Mouse (Mus musculus) liver, embryonic 14.5 days (tissue): ENCODE data around the gene Hoxb1. TPM values are rescaled to one million over a fixed set of nuclear protein-coding genes. Genes with fewer than 3 reads are reported as not detected.

Experiments used
- ATAC-seq: fragments of 200-750 bp; cut with Nextera tagmentation; 2 replicates; pipeline ENCODE4 v1.8.0; 2017; ENCODE audit warnings: moderate number of reproducible peaks, mild to moderate bottlenecking, moderate library complexity; ENCODE audit not compliant: insufficient read depth
- DNase-seq, 3 experiments: peaks; one replicate each; pipeline ENCODE4 v3.0.0-alpha.2; 2012 to 2013; ENCODE audit warnings: low read depth in 3 of 3, low spot score in 3 of 3
- H3K27ac ChIP-seq: fragments of 300-500 bp; sonication (generic); 2 replicates; pipeline ENCODE4 v1.5.1; 2014; ENCODE audit warnings: moderate library complexity, mild to moderate bottlenecking, control low read depth, inconsistent platforms
- H3K27me3 ChIP-seq: fragments of 300-500 bp; sonication (generic); 2 replicates; pipeline ENCODE4 v1.6.1; 2014; ENCODE audit warnings: mild to moderate bottlenecking, low read length, moderate library complexity; ENCODE audit not compliant: control insufficient read depth, insufficient read depth
- H3K36me3 ChIP-seq: fragments of 300-500 bp; sonication (generic); replicated peaks from 2 replicates; pipeline ENCODE4 v1.6.1; 2014; ENCODE audit warnings: low read depth; ENCODE audit not compliant: control insufficient read depth, insufficient read depth
- H3K4me1 ChIP-seq, 2 experiments: fragments of 200-500 bp in 1 of 2; fragments of 300-500 bp in 1 of 2; sonication (generic) in 1 of 2; replicated peaks; 2 replicates each; pipeline ENCODE4 v1.6.1; 2012 to 2014; ENCODE audit warnings: antibody characterized with exemption in 1 of 2, inconsistent platforms in 1 of 2, low read length in 1 of 2; ENCODE audit not compliant: control insufficient read depth in 2 of 2, insufficient read depth in 2 of 2
- H3K4me2 ChIP-seq: fragments of 300-500 bp; sonication (generic); 2 replicates; pipeline ENCODE4 v1.6.1; 2014; ENCODE audit warnings: low read depth, mild to moderate bottlenecking, control low read depth, moderate library complexity
- H3K4me3 ChIP-seq, 2 experiments: fragments of 200-500 bp in 1 of 2; fragments of 300-500 bp in 1 of 2; sonication (generic) in 1 of 2; 2 replicates each; pipeline ENCODE4 v1.5.1; 2012 to 2014; ENCODE audit warnings: low read depth in 2 of 2, low read length in 2 of 2, mild to moderate bottlenecking in 2 of 2, control low read depth in 1 of 2, inconsistent platforms in 1 of 2, moderate library complexity in 1 of 2; ENCODE audit not compliant: insufficient read depth in 1 of 2
- H3K9ac ChIP-seq: fragments of 300-500 bp; sonication (generic); replicated peaks from 2 replicates; pipeline ENCODE4 v1.6.1; 2014; ENCODE audit warnings: mild to moderate bottlenecking, control low read depth, moderate library complexity
- H3K9me3 ChIP-seq: fragments of 300-500 bp; sonication (generic); 2 replicates; pipeline ENCODE4 v1.6.1; 2016; ENCODE audit warnings: low read length, mixed read lengths; ENCODE audit not compliant: control insufficient read depth
- CTCF ChIP-seq: IDR thresholded peaks from 2 replicates; pipeline ENCODE4 v1.5.1; 2016; ENCODE audit warnings: antibody characterized with exemption, low read depth, control low read depth
- EP300 ChIP-seq: IDR thresholded peaks from 2 replicates; pipeline ENCODE4 v1.6.1; 2016; ENCODE audit warnings: antibody characterized with exemption, low read depth
- WGBS: fragments of 180-500 bp; shearing (Covaris S2); extraction: QIAGEN DNeasy Blood & Tissue Kit; methylation state at CpG from one replicate; pipeline ENCODE4 v1.1.7; 2014; ENCODE audit not compliant: insufficient replicate concordance; 5-methylcytosine and 5-hydroxymethylcytosine counted together
- polyA plus RNA-seq, 2 experiments: library from polyadenylated mRNA; depleted of rRNA in 1 of 2; stranded (reverse) in 1 of 2; unstranded in 1 of 2; fragments of >200 nt; fragmentation: Nextera tagmentation in 1 of 2; extraction: Ambion mirVana in 1 of 2; gene quantifications; 2 replicates each; pipeline versions ENCODE4 v1.2.1 to v1.2.3; 2012 to 2014

The Hoxb1 gene
- polyA plus RNA-seq (2012; rRNA removed), result 0.02 TPM in 2 replicates
- not detected in 2 replicates for polyA plus RNA-seq (2014; fragmentation: Nextera tagmentation; extraction: Ambion mirVana)

- no peak for DNase-seq
- no peak for TF ChIP-seq EP300
- TF ChIP-seq CTCF, result no peak
- 10% methylated on average over 26 of the region's 26 CpGs for WGBS
- H3K27me3 ChIP-seq, result peaks cover 56% of the 10 kb centered on the region
- no peak within 1 kb of the TSS for H3K4me3 ChIP-seq
- no peak within 1 kb of the TSS for H3K4me2 ChIP-seq
- no peak for ATAC-seq
- no peak within 1 kb of the TSS for H3K9ac ChIP-seq
- H3K36me3 ChIP-seq, result no peaks in the 10 kb centered on the region
- H3K4me1 ChIP-seq, result no peaks in the 10 kb centered on the region
- no peaks in the 10 kb centered on the region for H3K9me3 ChIP-seq
- no peak within 1 kb of the TSS for H3K27ac ChIP-seq
Measured at GRCm38 (mm10) chr11:96365441-96366091, at the start of gene Hoxb1. Hoxb1 (plus strand) TSS chr11:96365752.

GRCm38 (mm10) chr11:96316696-96317607 is 48.6 kb upstream of the Hoxb1 start:
- H3K27me3 ChIP-seq, result peaks cover 93% of the 10 kb centered on the region
- H3K4me3 ChIP-seq, result no peak overlapping the region
- H3K36me3 ChIP-seq, result no peaks in the 10 kb centered on the region
- H3K27ac ChIP-seq, result no peak overlapping the region
- 21% methylated on average over 18 of the region's 18 CpGs for WGBS
- no peaks in the 10 kb centered on the region for H3K9me3 ChIP-seq
- TF ChIP-seq EP300 (no peak), CTCF (no peak)
- H3K4me2 ChIP-seq, result no peak overlapping the region
- H3K4me1 ChIP-seq, result no peaks in the 10 kb centered on the region
- no peak overlapping the region for H3K9ac ChIP-seq
- ATAC-seq, result no peak
- DNase-seq, result no peak

DNA sequence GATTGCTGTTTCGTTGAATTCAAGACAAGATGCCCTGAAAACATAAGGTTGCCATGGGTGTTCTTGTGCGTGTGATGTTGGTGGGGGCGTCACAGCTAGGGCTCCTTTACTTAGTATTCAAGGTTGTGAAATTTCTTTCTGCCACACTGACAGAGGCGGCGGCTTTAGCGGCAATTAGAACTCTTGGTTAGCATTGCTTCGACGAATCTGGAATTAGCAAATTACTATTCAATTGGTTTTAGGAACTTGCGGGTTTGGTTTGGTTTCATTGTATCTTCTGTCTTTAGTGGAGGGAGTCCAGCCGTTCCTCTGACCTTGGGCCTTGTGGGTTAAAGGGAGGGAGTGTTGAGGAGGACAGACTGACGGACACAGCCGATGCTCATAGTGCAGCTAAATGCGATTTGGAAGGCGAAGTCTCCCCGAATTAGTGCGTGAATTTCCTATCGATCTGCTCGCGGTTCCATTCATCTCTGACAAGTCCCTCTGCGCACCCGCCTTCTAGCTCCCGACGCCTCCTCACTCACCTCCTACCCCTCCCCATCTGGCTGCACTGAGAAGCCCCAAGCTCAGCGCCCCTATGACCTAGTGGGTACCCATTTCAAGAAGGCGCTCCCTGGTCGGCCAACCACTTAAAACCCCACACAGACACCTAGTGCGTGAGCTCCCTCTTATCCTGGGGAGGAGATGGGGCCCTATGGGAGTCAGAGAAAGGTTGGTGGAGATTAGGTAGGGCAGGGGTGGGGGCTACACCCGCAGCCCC is 47.8 kb upstream of the Hoxb1 start, which contains the start of gene Hoxb4:
TSS of gene Hoxb4 (plus strand) at position 660 of the 760 bp plus-strand sequence.
- Histone ChIP-seq H3K27ac (no peak within 1 kb of the TSS), H3K4me3 (peak within 1 kb of the TSS; percentile 33 to 54), H3K9ac (no peak within 1 kb of the TSS), H3K36me3 (no peaks in the 10 kb centered on the region), H3K9me3 (no peaks in the 10 kb centered on the region), H3K27me3 (peaks cover 91% of the 10 kb centered on the region), H3K4me2 (peak within 1 kb of the TSS; percentile 47), H3K4me1 (no peaks in the 10 kb centered on the region)
- 5% methylated on average over 28 of the region's 28 CpGs for WGBS
- no peak for TF ChIP-seq CTCF
- no peak for TF ChIP-seq EP300
- DNase-seq (no peak), ATAC-seq (no peak)

DNA sequence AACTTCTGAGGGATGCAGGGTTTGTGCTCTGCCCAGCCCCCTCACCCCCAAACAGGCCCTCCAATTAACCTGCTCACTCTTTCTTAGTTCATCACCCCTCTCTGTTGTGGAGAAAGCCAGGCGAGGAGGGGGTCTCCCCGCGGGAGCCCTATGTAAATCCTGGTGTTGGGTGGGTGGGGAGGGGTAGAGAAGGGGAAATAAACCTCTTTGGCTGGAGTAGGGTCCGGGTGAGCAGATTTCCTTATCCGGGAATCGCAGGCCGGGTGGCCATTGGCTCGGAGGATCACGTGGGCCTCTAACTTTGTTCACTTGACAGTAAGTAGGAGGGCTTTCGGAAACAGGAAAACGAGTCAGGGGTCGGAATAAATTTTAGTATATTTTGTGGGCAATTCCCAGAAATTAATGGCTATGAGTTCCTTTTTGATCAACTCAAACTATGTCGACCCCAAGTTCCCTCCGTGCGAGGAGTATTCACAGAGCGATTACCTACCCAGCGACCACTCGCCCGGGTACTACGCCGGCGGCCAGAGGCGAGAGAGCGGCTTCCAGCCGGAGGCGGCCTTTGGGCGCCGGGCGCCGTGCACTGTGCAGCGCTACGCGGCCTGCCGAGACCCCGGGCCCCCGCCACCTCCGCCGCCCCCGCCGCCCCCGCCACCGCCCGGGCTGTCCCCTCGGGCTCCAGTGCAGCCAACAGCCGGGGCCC is 47.0 kb upstream of the Hoxb1 start:
- ATAC-seq (no peak), DNase-seq (no peak)
- Histone ChIP-seq H3K4me3 (peak overlapping the region; percentile 33 to 54), H3K4me1 (no peaks in the 10 kb centered on the region), H3K9me3 (no peaks in the 10 kb centered on the region), H3K27ac (no peak overlapping the region), H3K9ac (no peak overlapping the region), H3K4me2 (peak overlapping the region; percentile 47), H3K36me3 (no peaks in the 10 kb centered on the region), H3K27me3 (peaks cover 88% of the 10 kb centered on the region)
- TF ChIP-seq CTCF (no peak), EP300 (no peak)
- under 1% methylated on average over 40 of the region's 45 CpGs for WGBS
